Mouse (Mus musculus): ENCODE measurements around the gene Eya3. TPM values are rescaled to one million over a fixed set of nuclear protein-coding genes. Genes with fewer than 3 reads are reported as not detected.
"Not testable (repeated sequence)": the region's sequence is repeated elsewhere in the genome, so short reads cannot be mapped to it uniquely, and the experiment has no call there.

Eya3 gene
- polyA plus RNA-seq, 1 experiment from 2014 or later, result 19.9 TPM

DNA sequence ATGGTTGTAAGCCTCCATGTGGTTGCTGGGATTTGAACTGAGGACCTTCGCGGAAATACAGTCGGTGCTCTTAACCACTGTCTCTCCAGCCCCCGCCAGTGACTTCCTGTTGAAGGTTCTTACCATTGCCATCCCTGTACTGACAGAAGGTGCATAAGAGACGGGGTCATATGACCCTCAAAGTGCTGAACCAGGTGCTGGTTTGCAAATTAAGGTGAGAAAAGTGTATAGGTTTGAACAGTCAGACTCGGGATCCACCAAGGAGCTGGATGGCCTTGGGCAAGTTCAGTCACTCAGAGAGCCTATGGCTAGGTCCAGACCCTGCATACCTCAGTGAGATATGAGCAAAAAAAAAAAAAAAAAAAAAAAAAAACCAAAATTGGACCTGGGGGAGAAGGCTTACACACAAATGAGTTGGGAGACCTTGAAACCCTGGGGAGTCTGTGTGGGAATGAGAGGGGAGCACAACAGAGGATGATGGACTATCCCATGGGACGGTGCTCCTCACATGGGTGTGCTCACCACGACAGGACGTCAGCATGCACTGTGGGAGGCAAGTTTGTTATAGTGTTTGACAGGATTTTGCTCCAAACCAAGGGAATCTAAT, 108.2 kb downstream of the Eya3 start:
- 88% methylated on average over 9 of the region's 9 CpGs for WGBS

DNA sequence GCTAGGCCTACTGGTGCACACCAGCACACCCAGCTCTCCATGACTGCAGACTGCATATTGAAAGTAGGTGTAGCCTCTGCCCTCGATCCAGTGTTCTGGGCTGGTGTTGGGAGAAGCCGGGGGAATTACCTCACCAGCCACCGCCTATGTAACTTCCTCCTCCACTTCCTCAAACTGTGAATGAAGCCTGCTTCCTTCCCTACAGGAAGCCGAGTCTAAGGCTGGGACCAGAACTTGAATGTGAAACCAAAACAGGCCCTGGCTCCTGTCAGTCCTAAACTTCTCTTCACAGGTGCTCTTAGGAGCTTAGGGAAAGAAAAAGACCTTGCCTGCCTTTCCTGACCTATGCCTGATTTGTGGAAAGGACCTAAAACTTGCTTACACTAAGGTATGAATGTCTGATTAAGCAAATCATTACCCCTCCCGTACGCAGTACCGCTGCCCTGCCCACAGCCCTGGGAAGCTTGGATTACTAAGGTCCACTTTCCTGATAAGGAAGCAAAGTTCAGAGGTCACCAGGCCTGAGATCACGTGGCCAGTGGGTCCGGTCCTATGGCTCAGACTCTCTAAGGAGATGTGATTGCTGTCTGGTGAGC, 109.0 kb downstream of the Eya3 start:
- H3K27me3 ChIP-seq, result no peaks in the 10 kb centered on the region
- H3K36me3 ChIP-seq, result no peaks in the 10 kb centered on the region
- peaks cover 16% of the 10 kb centered on the region for H3K4me1 ChIP-seq (replicated peaks)
- 75% methylated on average over 9 of the region's 9 CpGs for WGBS
- no peak overlapping the region for H3K9ac ChIP-seq (replicated peaks)
- no peak for ATAC-seq
- no peak overlapping the region for H3K4me2 ChIP-seq (replicated peaks)
- H3K27ac ChIP-seq, result no peak overlapping the region
- no peaks in the 10 kb centered on the region for H3K9me3 ChIP-seq
- H3K4me3 ChIP-seq (replicated peaks), result no peak overlapping the region

More for the DNA sequence above, 108.2 kb downstream of the Eya3 start:
- no peak overlapping the region for H3K9ac ChIP-seq (replicated peaks)
- no peaks in the 10 kb centered on the region for H3K36me3 ChIP-seq
- H3K9me3 ChIP-seq, result no peaks in the 10 kb centered on the region
- H3K4me1 ChIP-seq (replicated peaks), result peaks cover 16% of the 10 kb centered on the region
- no peak for ATAC-seq
- no peaks in the 10 kb centered on the region for H3K27me3 ChIP-seq
- H3K27ac ChIP-seq, result no peak overlapping the region
- no peak overlapping the region for H3K4me3 ChIP-seq (replicated peaks)
- H3K4me2 ChIP-seq (replicated peaks), result no peak overlapping the region

GRCm38 (mm10) chr4:132748778-132749177, 110.0 kb downstream of the Eya3 start:
- H3K36me3 ChIP-seq, result no peaks in the 10 kb centered on the region
- H3K27me3 ChIP-seq, result no peaks in the 10 kb centered on the region
- ATAC-seq, result no peak
- H3K4me3 ChIP-seq (replicated peaks), result no peak overlapping the region
- H3K4me2 ChIP-seq (replicated peaks), result no peak overlapping the region
- 90% methylated on average over 4 of the region's 4 CpGs for WGBS
- no peak overlapping the region for H3K27ac ChIP-seq
- H3K9ac ChIP-seq (replicated peaks), result no peak overlapping the region
- H3K4me1 ChIP-seq (replicated peaks), result peaks cover 13% of the 10 kb centered on the region
- no peaks in the 10 kb centered on the region for H3K9me3 ChIP-seq

- H3K27me3 ChIP-seq, result no peaks in the 10 kb centered on the region
- H3K4me2 ChIP-seq (replicated peaks), result no peak overlapping the region
- 84% methylated on average over 6 of the region's 6 CpGs for WGBS
- peaks cover 7% of the 10 kb centered on the region for H3K4me1 ChIP-seq (replicated peaks)
- no peak overlapping the region for H3K4me3 ChIP-seq (replicated peaks)
- ATAC-seq, result no peak
- H3K9me3 ChIP-seq, result no peaks in the 10 kb centered on the region
- H3K9ac ChIP-seq (replicated peaks), result no peak overlapping the region
- no peaks in the 10 kb centered on the region for H3K36me3 ChIP-seq
- H3K27ac ChIP-seq, result no peak overlapping the region
Observed at GRCm38 (mm10) chr4:132749258-132749982, 110.6 kb downstream of the Eya3 start.

- H3K27ac ChIP-seq, result no peak overlapping the region
- H3K27me3 ChIP-seq, result peaks cover 27% of the 10 kb centered on the region
- 71% methylated on average over 6 of the region's 6 CpGs for WGBS
- no peak for ATAC-seq
- H3K4me1 ChIP-seq (replicated peaks), result peaks cover 8% of the 10 kb centered on the region
- H3K9me3 ChIP-seq, result no peaks in the 10 kb centered on the region
- no peak overlapping the region for H3K4me2 ChIP-seq (replicated peaks)
- H3K9ac ChIP-seq (replicated peaks), result no peak overlapping the region
- H3K36me3 ChIP-seq, result no peaks in the 10 kb centered on the region
- H3K4me3 ChIP-seq (replicated peaks), result no peak overlapping the region
Observed at GRCm38 (mm10) chr4:132752992-132753391, 114.2 kb downstream of the Eya3 start.

- no peaks in the 10 kb centered on the region for H3K36me3 ChIP-seq
- no peak within 1 kb of the TSS for H3K27ac ChIP-seq
- H3K9me3 ChIP-seq, result no peaks in the 10 kb centered on the region
- ATAC-seq, result peak; percentile 75
- peak within 1 kb of the TSS; percentile 63 for H3K9ac ChIP-seq (replicated peaks)
- H3K27me3 ChIP-seq, result peaks cover 29% of the 10 kb centered on the region
- H3K4me2 ChIP-seq (replicated peaks), result peak within 1 kb of the TSS; percentile 68
- H3K4me1 ChIP-seq (replicated peaks), result peaks cover 8% of the 10 kb centered on the region
- WGBS, result 1% methylated on average over 22 of the region's 22 CpGs
- peak within 1 kb of the TSS; percentile 38 for H3K4me3 ChIP-seq (replicated peaks)
Observed at GRCm38 (mm10) chr4:132756974-132757373, 118.2 kb downstream of the Eya3 start, which contains the start of gene Smpdl3b. Gene Smpdl3b, minus strand, starts transcription at chr4:132757252.

DNA sequence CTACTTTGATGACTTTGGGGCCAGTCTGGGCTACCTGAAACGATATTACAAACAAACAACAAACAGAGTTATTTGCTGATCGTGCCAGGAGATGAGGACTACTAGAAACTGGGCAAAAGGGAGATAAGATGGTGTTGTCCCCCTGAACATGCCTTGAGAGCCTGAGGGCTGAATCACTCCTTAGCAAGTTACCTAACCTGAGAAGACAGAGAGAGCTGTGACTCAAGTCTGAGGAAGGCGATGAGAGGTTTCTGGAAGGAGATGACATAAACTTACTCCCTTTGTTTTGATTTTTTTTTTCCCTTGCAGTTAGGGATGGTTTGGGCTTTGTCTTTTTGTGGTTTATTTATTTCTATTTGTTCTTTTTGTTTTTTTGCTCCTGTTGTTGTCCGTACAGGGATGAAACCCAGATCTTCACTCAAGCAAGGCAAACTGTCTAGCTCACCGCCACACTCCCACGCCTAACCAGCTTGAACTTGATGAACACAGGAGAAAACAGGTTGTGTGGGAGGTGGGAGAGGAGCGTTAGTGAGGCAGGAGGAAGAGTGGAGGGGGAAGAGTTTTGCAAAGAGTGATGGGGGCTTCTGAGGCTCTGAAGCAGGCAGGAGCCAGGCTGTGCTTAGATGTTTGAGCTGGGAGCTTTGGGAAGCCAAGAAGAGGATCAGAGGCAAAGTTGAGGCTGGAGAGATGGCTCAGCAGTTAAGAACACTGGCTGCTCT, 119.0 kb downstream of the Eya3 start:
- H3K27me3 ChIP-seq, result peaks cover 29% of the 10 kb centered on the region
- peaks cover 8% of the 10 kb centered on the region for H3K4me1 ChIP-seq (replicated peaks)
- no peak overlapping the region for H3K27ac ChIP-seq
- WGBS, result 86% methylated on average over 7 of the region's 7 CpGs
- H3K36me3 ChIP-seq, result no peaks in the 10 kb centered on the region
- no peak overlapping the region for H3K4me3 ChIP-seq (replicated peaks)
- H3K4me2 ChIP-seq (replicated peaks), result peak overlapping the region; percentile 68; the same call in 1 of the 2 replicates
- no peaks in the 10 kb centered on the region for H3K9me3 ChIP-seq
- peak overlapping the region; percentile 63; the same call in 1 of the 2 replicates for H3K9ac ChIP-seq (replicated peaks)
- no peak for ATAC-seq

DNA sequence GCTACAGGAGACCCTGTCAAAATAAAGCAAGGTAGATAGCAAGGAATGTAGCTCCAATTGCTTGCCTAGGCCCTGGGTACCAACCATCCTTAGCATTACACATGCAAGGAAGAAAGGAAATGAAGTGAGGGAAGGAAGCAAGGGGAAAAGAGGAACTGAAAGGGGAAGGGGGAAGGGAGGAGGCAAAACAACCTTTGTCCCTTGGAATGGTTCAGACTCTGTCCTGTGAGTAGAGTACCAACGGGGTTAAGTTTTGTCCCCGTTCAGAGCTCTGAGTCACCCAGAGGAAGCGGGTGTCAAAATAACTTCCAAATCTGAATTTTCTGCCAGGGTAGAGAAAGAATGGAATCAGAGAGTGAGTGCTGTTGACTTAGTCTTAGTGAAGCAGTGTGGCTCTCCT, 121.5 kb downstream of the Eya3 start:
- H3K4me1 ChIP-seq (replicated peaks), result peaks cover 8% of the 10 kb centered on the region
- WGBS, result 73% methylated on average over 3 of the region's 3 CpGs
- ATAC-seq, result no peak
- H3K9me3 ChIP-seq, result no peaks in the 10 kb centered on the region
- no peaks in the 10 kb centered on the region for H3K36me3 ChIP-seq
- H3K4me3 ChIP-seq (replicated peaks), result no peak overlapping the region
- H3K27ac ChIP-seq, result no peak overlapping the region
- peaks cover 29% of the 10 kb centered on the region for H3K27me3 ChIP-seq
- no peak overlapping the region for H3K4me2 ChIP-seq (replicated peaks)
- no peak overlapping the region for H3K9ac ChIP-seq (replicated peaks)

DNA sequence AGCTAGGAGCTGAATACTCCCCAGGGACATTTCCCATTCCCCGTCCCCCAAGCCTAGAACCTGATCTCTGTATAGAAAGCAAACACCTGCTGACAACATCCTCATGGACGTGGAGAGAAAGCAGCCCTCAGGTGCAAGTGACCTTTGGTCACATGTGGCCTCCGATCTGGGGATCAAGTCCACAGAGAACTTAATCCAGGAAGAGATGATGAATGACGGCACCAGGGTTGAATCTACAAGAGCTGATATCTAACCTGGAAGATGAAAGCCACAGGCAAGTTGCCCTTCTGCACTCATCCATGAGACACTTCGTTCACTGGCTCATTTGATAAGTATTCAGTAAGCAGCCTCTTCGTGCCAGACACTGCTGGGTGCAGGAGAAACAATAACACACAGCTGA, 123.8 kb downstream of the Eya3 start:
- ATAC-seq, result no peak
- Histone ChIP-seq H3K27ac (no peak overlapping the region), H3K9ac (replicated peaks) (no peak overlapping the region), H3K4me2 (replicated peaks) (no peak overlapping the region), H3K9me3 (no peaks in the 10 kb centered on the region), H3K4me1 (replicated peaks) (no peaks in the 10 kb centered on the region), H3K4me3 (replicated peaks) (no peak overlapping the region), H3K27me3 (peaks cover 7% of the 10 kb centered on the region), H3K36me3 (no peaks in the 10 kb centered on the region)
- WGBS, result 79% methylated on average over 6 of the region's 6 CpGs

DNA sequence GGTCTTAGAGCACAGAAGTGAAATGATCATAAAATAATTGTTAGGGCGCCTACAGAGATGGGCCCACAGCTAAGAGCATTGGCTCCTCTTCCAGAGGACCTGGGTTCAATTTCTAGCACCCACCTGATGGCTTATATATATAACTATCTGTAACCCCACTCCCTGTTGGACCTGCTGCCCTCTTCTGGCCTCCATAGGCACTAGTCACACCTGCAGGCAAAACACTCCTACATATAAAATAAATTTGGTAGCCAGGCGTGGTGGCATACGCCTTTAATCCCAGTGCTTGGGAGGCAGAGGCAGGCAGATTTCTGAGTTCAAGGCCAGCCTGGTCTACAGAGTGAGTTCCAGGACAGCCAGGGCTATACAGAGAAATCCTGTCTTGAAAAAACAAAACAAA, 124.3 kb downstream of the Eya3 start:
- H3K4me1 ChIP-seq (replicated peaks); H3K4me3 ChIP-seq (replicated peaks); H3K4me2 ChIP-seq (replicated peaks); H3K27me3 ChIP-seq; H3K9me3 ChIP-seq; H3K36me3 ChIP-seq; H3K9ac ChIP-seq (replicated peaks); ATAC-seq; H3K27ac ChIP-seq: not testable (repeated sequence)
- 90% methylated on average over 3 of the region's 3 CpGs for WGBS

GRCm38 (mm10) chr4:132767914-132768876, 129.4 kb downstream of the Eya3 start, which contains the start of gene Rpa2:
Gene Rpa2, plus strand, starts transcription at chr4:132768332.
- H3K4me1 ChIP-seq (replicated peaks), result peaks cover 12% of the 10 kb centered on the region
- peak within 1 kb of the TSS; percentile 66 for H3K4me3 ChIP-seq (replicated peaks)
- no peaks in the 10 kb centered on the region for H3K27me3 ChIP-seq
- peak within 1 kb of the TSS; percentile 91 for H3K4me2 ChIP-seq (replicated peaks)
- peaks cover 25% of the 10 kb centered on the region for H3K36me3 ChIP-seq
- no peak within 1 kb of the TSS for H3K27ac ChIP-seq
- no peaks in the 10 kb centered on the region for H3K9me3 ChIP-seq
- H3K9ac ChIP-seq (replicated peaks), result peak within 1 kb of the TSS; percentile 66
- WGBS, result under 1% methylated on average over 71 of the region's 71 CpGs
- ATAC-seq, result peak; percentile 98
